Mouse (Mus musculus): ENCODE results near the gene Zfp638. TPM values are rescaled to one million over a fixed set of nuclear protein-coding genes. Genes with fewer than 3 reads are reported as not detected.
"Not testable (repeated sequence)": the region's sequence is repeated elsewhere in the genome, so short reads cannot be mapped to it uniquely, and the experiment has no call there.

Zfp638 gene
- total and polyA plus RNA-seq, 2 experiments from 2014 or later = 31.9 to 40.4 TPM

- not testable (repeated sequence) for H3K9ac ChIP-seq (replicated peaks; ENCODE audit: low read depth, low read length); H3K36me3 ChIP-seq (replicated peaks; ENCODE audit: control insufficient read depth, insufficient read depth, low read length); H3K27me3 ChIP-seq (ENCODE audit: control insufficient read depth, insufficient read depth, low read length); H3K9me3 ChIP-seq (replicated peaks; ENCODE audit: control insufficient read depth, low read length); H3K4me3 ChIP-seq (ENCODE audit: low read depth, low read length); H3K4me2 ChIP-seq (ENCODE audit: low read depth, low read length)
- 20% methylated on average over 4 of the region's 4 CpGs for WGBS
- peak overlapping the region; percentile 59 for H3K27ac ChIP-seq (ENCODE audit: low read depth)
- peak; percentile 62 for ATAC-seq (ENCODE audit: insufficient read depth, low read depth)
- DNase-seq (ENCODE audit: low spot score) = peak; percentile 72
- TF ChIP-seq CTCF (IDR thresholded peaks at IDR 0.05; ENCODE audit: low read depth) = peak; percentile 56
- H3K4me1 ChIP-seq (ENCODE audit: control insufficient read depth, insufficient read depth) = peaks cover 44% of the 10 kb centered on the region
Measured at GRCm38 (mm10) chr6:84014961-84015683, 148.2 kb downstream of the Zfp638 start.

DNA sequence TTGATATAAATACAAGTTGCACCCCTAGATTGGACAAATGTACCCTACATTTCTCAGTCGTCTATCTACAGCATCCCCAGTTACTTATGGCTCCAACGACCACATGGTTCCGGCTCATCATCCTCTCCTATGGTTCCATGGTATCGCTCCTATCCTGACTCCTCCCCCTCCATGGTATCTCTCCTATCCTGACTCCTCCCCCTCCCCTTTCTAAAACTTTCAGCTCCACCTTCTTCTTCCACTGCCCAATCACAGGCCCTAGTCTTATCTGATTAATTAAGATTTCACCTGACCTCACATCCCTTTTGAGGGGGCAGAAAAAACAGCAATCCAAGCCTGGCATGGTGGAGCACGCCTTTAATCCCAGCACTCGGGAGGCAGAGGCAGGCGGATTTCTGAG, 149.9 kb downstream of the Zfp638 start:
- Histone ChIP-seq H3K9ac (replicated peaks; ENCODE audit: low read depth, low read length) (no peak overlapping the region), H3K4me3 (ENCODE audit: low read depth, low read length) (no peak overlapping the region), H3K4me1 (ENCODE audit: control insufficient read depth, insufficient read depth) (peaks cover 41% of the 10 kb centered on the region), H3K27ac (ENCODE audit: low read depth) (no peak overlapping the region), H3K9me3 (replicated peaks; ENCODE audit: control insufficient read depth, low read length) (no peaks in the 10 kb centered on the region), H3K36me3 (replicated peaks; ENCODE audit: control insufficient read depth, insufficient read depth, low read length) (no peaks in the 10 kb centered on the region), H3K4me2 (ENCODE audit: low read depth, low read length) (no peak overlapping the region), H3K27me3 (ENCODE audit: control insufficient read depth, insufficient read depth, low read length) (no peaks in the 10 kb centered on the region)
- ATAC-seq (ENCODE audit: insufficient read depth, low read depth) (no peak), DNase-seq (ENCODE audit: low spot score) (no peak)
- 88% methylated on average over 7 of the region's 7 CpGs for WGBS
- TF ChIP-seq CTCF (IDR thresholded peaks at IDR 0.05; ENCODE audit: low read depth) (no peak), EP300 (IDR thresholded peaks at IDR 0.05; ENCODE audit: low read depth) (no peak)

DNA sequence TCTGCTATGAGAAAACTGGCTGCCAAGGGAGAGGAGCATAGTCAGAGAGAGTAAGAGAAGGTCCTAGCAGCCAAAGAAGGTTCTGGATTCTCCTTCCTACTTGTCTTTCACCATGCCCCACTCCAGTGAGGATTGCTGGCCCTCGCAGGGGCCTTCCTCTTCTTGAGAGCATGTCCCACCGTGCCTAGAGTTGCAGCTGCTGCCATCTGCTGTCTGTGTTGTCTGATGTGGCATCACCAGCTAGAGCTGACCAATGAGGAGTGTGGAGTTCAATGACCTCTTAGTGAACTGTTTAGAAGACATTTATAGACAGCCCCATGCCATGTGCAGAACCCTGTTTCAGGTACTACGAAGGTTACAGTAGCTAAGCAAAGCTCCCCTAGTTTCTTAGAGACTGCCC, 150.5 kb downstream of the Zfp638 start:
- Histone ChIP-seq H3K9ac (replicated peaks; ENCODE audit: low read depth, low read length) (no peak overlapping the region), H3K4me2 (ENCODE audit: low read depth, low read length) (no peak overlapping the region), H3K4me1 (ENCODE audit: control insufficient read depth, insufficient read depth) (peaks cover 42% of the 10 kb centered on the region), H3K27me3 (ENCODE audit: control insufficient read depth, insufficient read depth, low read length) (no peaks in the 10 kb centered on the region), H3K9me3 (replicated peaks; ENCODE audit: control insufficient read depth, low read length) (no peaks in the 10 kb centered on the region), H3K27ac (ENCODE audit: low read depth) (no peak overlapping the region), H3K36me3 (replicated peaks; ENCODE audit: control insufficient read depth, insufficient read depth, low read length) (no peaks in the 10 kb centered on the region), H3K4me3 (ENCODE audit: low read depth, low read length) (no peak overlapping the region)
- WGBS = 32% methylated on average over 3 of the region's 3 CpGs
- no peak for ATAC-seq (ENCODE audit: insufficient read depth, low read depth)
- TF ChIP-seq CTCF (IDR thresholded peaks at IDR 0.05; ENCODE audit: low read depth) (peak; percentile 22; the same call in 1 of the 2 replicates), EP300 (IDR thresholded peaks at IDR 0.05; ENCODE audit: low read depth) (no peak)
- peak; percentile 41 for DNase-seq (ENCODE audit: low spot score)

- Histone ChIP-seq H3K4me3 (ENCODE audit: low read depth, low read length) (peak overlapping the region; percentile 50), H3K27ac (ENCODE audit: low read depth) (peak overlapping the region; percentile 59), H3K4me2 (ENCODE audit: low read depth, low read length) (peak overlapping the region; percentile 69), H3K36me3 (replicated peaks; ENCODE audit: control insufficient read depth, insufficient read depth, low read length) (no peaks in the 10 kb centered on the region), H3K27me3 (ENCODE audit: control insufficient read depth, insufficient read depth, low read length) (no peaks in the 10 kb centered on the region), H3K4me1 (ENCODE audit: control insufficient read depth, insufficient read depth) (peaks cover 41% of the 10 kb centered on the region), H3K9ac (replicated peaks; ENCODE audit: low read depth, low read length) (peak overlapping the region; percentile 50), H3K9me3 (replicated peaks; ENCODE audit: control insufficient read depth, low read length) (no peaks in the 10 kb centered on the region)
- DNase-seq (ENCODE audit: low spot score) (peak; percentile 49), ATAC-seq (ENCODE audit: insufficient read depth, low read depth) (peak; percentile 60)
- TF ChIP-seq CTCF (IDR thresholded peaks at IDR 0.05; ENCODE audit: low read depth) (no peak), EP300 (IDR thresholded peaks at IDR 0.05; ENCODE audit: low read depth) (no peak)
- WGBS = 5% methylated on average over 28 of the region's 28 CpGs
Measured at GRCm38 (mm10) chr6:84018906-84019550, 152.1 kb downstream of the Zfp638 start.

GRCm38 (mm10) chr6:84020002-84020401, 153.1 kb downstream of the Zfp638 start:
- DNase-seq (ENCODE audit: low spot score) (peak; percentile 39), ATAC-seq (ENCODE audit: insufficient read depth, low read depth) (no peak)
- H3K9me3 ChIP-seq (replicated peaks; ENCODE audit: control insufficient read depth, low read length) = no peaks in the 10 kb centered on the region
- H3K27ac ChIP-seq (ENCODE audit: low read depth) = peak overlapping the region; percentile 59
- H3K9ac ChIP-seq (replicated peaks; ENCODE audit: low read depth, low read length) = no peak overlapping the region
- TF ChIP-seq CTCF (IDR thresholded peaks at IDR 0.05; ENCODE audit: low read depth) (no peak), EP300 (IDR thresholded peaks at IDR 0.05; ENCODE audit: low read depth) (no peak)
- peak overlapping the region; percentile 69 for H3K4me2 ChIP-seq (ENCODE audit: low read depth, low read length)
- H3K4me1 ChIP-seq (ENCODE audit: control insufficient read depth, insufficient read depth) = peaks cover 40% of the 10 kb centered on the region
- H3K36me3 ChIP-seq (replicated peaks; ENCODE audit: control insufficient read depth, insufficient read depth, low read length) = no peaks in the 10 kb centered on the region
- WGBS = 54% methylated on average over 4 of the region's 4 CpGs
- H3K27me3 ChIP-seq (ENCODE audit: control insufficient read depth, insufficient read depth, low read length) = no peaks in the 10 kb centered on the region
- H3K4me3 ChIP-seq (ENCODE audit: low read depth, low read length) = peak overlapping the region; percentile 50
